Mouse (Mus musculus): ENCODE data around the gene Abhd12. TPM values are rescaled to one million over a fixed set of nuclear protein-coding genes. Genes with fewer than 3 reads are reported as not detected.

Gene Abhd12
- polyA plus RNA-seq, 1 experiment, result 38.3 TPM

GRCm38 (mm10) chr2:150835975-150836374 lies 68.6 kb downstream of the Abhd12 start:
- TF ChIP-seq GATA1 (IDR thresholded peaks at IDR 0.05; ENCODE audit: low read length), result no peak

GRCm38 (mm10) chr2:150834616-150835015 lies 69.9 kb downstream of the Abhd12 start:
- TF ChIP-seq GATA1 (IDR thresholded peaks at IDR 0.05; ENCODE audit: low read length), result no peak

- TF ChIP-seq GATA1 (IDR thresholded peaks at IDR 0.05; ENCODE audit: low read length), result no peak
Measured at GRCm38 (mm10) chr2:150832029-150832428, 72.5 kb downstream of the Abhd12 start.

- no peak for TF ChIP-seq GATA1 (IDR thresholded peaks at IDR 0.05; ENCODE audit: low read length)
Measured at GRCm38 (mm10) chr2:150830911-150831441, 73.6 kb downstream of the Abhd12 start.

- no peak for TF ChIP-seq GATA1 (IDR thresholded peaks at IDR 0.05; ENCODE audit: low read length)
Measured at GRCm38 (mm10) chr2:150830011-150830410, 74.5 kb downstream of the Abhd12 start.

- no peak for TF ChIP-seq GATA1 (IDR thresholded peaks at IDR 0.05; ENCODE audit: low read length)
Measured at GRCm38 (mm10) chr2:150828654-150829053, 75.9 kb downstream of the Abhd12 start.

DNA sequence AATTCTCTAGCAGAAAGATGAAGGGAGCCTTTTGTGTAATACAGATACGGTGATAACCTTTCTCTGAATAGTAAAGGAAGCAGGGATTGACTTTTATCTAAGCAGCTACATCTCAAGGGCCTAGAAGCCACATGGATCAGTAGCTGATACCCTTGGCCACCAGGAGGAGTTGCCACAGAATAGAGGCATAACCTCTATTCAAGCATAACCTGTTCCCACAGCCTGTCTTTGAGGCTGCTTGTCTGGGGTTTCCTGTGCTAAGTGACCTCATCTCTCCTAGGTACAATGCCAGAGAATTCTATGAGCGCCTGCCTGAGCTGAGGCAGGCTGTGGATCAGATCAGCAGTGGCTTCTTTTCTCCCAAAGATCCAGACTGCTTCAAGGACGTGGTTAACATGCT lies 76.4 kb downstream of the Abhd12 start:
- no peak for TF ChIP-seq GATA1 (IDR thresholded peaks at IDR 0.05; ENCODE audit: low read length)

- TF ChIP-seq GATA1 (IDR thresholded peaks at IDR 0.05; ENCODE audit: low read length), result no peak
Measured at GRCm38 (mm10) chr2:150826426-150826825, 78.1 kb downstream of the Abhd12 start.

DNA sequence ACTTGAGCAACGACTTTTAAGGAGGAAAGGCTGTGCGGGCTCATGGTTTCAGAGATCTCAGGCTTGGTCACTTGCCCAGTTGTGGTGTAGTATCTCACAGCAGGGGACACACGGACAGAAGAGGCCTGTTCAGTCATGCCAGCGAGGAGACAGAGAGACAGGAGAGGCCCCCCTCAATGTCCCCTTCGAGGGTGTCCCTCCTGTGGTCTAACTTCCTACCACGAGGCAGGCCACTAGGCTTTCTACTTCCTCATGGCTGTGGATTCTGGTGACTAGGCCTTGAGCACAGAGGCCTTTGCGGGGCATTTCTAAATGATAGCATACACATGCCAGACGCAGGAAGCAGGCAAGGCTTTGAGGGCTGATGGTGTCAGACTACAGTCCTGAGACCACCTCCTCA lies 81.6 kb downstream of the Abhd12 start:
- TF ChIP-seq GATA1 (IDR thresholded peaks at IDR 0.05; ENCODE audit: low read length), result no peak

DNA sequence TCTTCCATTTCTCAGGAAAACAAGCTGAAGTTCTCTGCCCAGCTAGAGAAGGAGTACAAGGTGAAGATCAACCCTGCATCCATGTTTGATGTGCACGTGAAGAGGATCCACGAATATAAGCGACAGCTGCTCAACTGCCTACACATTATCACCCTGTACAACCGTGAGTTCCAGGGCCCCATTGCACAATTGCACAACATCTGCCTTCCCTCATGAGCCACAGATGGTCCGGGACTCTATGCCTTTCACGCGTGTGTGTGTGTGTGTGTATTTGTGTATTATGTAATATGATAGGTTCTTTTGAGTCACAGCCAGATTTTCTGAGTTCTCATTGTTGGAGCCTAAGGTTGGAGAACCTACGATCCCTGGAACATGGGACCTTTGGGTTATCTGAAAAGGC lies 83.8 kb downstream of the Abhd12 start:
- TF ChIP-seq GATA1 (IDR thresholded peaks at IDR 0.05; ENCODE audit: low read length), result no peak

DNA sequence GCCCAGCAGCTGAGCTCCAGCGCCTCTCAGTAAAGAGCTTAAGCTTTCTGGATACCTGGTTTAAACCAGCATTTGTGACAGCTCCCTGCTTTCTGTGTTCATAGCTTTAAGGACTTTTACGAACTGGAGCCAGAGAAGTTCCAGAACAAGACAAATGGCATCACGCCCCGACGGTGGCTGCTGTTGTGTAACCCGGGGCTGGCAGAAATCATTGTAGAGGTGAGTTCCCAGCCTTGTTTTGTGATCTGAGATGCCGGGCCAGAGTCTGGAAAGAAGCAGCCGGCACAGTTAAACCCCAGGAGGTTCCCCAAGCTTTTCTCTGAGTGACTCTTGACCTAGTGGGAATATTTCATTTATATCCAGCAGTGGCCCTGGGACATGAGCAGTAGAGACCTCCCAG lies 85.8 kb downstream of the Abhd12 start:
- no peak for TF ChIP-seq GATA1 (IDR thresholded peaks at IDR 0.05; ENCODE audit: low read length)

GRCm38 (mm10) chr2:150816676-150817402 lies 87.7 kb downstream of the Abhd12 start:
- no peak for TF ChIP-seq GATA1 (IDR thresholded peaks at IDR 0.05; ENCODE audit: low read length)

DNA sequence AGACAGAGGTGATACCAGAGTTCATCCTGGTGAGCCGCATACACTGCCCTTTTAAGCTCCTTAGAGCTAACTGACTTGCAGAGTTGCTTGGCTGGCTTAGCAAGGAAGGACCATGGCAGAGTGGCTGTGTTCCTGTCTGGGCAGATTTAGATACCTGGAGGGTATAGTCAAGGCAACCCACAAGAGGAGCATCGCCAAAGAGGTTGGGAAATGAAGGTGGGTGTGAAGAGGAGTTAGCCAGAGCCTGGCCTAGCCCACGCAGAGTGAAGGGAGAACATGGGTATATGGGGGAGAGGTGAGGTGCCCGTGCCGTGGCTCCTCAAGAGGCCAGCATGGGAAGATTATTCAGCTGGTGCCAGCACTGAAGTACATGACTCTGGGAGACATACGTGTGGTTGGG lies 91.7 kb downstream of the Abhd12 start:
- TF ChIP-seq GATA1 (IDR thresholded peaks at IDR 0.05; ENCODE audit: low read length), result no peak

DNA sequence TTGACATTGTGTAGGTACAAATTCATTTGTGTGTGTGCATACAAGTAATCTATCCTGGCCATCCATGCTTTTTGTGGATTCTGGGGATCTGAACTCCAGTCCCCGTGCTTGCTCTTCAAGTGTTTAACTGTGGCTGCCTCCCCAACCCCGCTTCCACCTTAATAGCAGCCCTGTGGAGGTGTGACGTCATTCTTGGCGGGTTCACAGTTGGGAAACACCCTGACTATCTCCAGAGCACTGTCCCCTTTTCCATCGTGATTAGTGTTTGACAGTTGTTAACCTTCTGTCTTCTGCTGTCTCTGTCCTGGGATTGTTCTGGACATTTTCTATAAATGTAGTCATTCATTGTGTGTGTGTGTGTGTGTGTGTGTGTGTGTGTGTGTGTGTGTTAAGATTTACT lies 93.9 kb downstream of the Abhd12 start:
- no peak for TF ChIP-seq GATA1 (IDR thresholded peaks at IDR 0.05; ENCODE audit: low read length)

GRCm38 (mm10) chr2:150808812-150809211 lies 95.7 kb downstream of the Abhd12 start:
- TF ChIP-seq GATA1 (IDR thresholded peaks at IDR 0.05; ENCODE audit: low read length), result no peak

DNA sequence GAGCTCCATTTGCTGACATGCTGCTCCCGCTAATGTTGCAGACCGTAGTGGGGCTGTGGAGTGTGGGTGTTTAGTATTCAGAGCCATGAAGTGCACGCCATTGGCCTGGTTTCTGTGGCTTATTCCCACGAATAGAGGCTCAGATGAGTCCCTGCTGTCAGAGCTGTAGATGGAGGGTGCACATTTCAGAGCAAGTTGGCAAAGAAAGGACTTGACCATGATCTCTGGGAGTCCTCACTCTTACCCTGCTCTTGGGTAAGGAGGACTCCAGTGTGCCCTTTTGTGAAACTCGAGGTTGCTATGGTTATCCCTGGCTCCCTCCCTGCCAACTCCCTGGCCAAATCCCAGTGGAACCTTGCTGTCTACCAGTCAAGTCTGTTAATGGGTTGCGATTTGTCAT lies 96.2 kb downstream of the Abhd12 start:
- TF ChIP-seq GATA1 (IDR thresholded peaks at IDR 0.05; ENCODE audit: low read length), result no peak

DNA sequence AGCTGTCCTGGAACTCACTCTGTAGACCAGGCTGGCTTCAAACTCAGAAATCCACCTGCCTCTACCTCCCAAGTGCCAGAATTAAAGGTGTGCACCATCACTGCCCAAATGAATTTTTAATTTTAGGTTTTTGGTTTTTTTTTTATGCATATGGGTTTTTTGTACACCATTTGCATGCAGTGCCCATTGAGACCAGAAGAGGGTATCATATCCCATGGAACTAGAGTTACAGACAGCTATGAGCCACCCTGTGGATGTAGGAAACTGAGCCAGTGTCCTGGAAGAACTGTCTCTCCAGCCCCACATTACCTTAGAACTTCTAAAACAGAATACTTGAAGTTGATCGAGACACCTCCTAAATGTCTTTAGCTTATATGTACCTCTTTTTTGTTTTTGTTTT lies 101.5 kb downstream of the Abhd12 start:
- TF ChIP-seq GATA1 (IDR thresholded peaks at IDR 0.05; ENCODE audit: low read length), result no peak

Measured in G1E-ER4 (cell line).